Mouse (Mus musculus): ENCODE results near the gene Tbx20. TPM values are rescaled to one million over a fixed set of nuclear protein-coding genes. Genes with fewer than 3 reads are reported as not detected.

The Tbx20 gene
- polyA plus RNA-seq, 1 experiment = not detected

- no peak for TF ChIP-seq CEBPB (IDR thresholded peaks at IDR 0.05; ENCODE audit: low read depth)
- no peak for TF ChIP-seq MAX (IDR thresholded peaks at IDR 0.05)
- TF ChIP-seq USF1 (IDR thresholded peaks at IDR 0.05; ENCODE audit: low read depth) = no peak
- no peak for TF ChIP-seq MYOG (IDR thresholded peaks at IDR 0.05; ENCODE audit: control insufficient read depth, extremely low read depth, insufficient read length)
- TF ChIP-seq FOSL1 (IDR thresholded peaks at IDR 0.05; ENCODE audit: insufficient read depth, low read length, poor library complexity, severe bottlenecking) = no peak
- TF ChIP-seq MYOD1 (IDR thresholded peaks at IDR 0.05; ENCODE audit: control insufficient read depth, insufficient read length, low read depth) = no peak
- TF ChIP-seq CTCF (IDR thresholded peaks at IDR 0.05; ENCODE audit: control insufficient read depth, insufficient read depth, insufficient read length) = no peak
- H3K36me3 ChIP-seq (ENCODE audit: control insufficient read depth, insufficient read depth) = no peaks in the 10 kb centered on the region
- H3K27me3 ChIP-seq (ENCODE audit: control insufficient read depth, insufficient read depth, insufficient read length) = peaks cover 8% of the 10 kb centered on the region
- no peak overlapping the region for H3K4me3 ChIP-seq (ENCODE audit: insufficient read depth, poor library complexity, severe bottlenecking)
- no peaks in the 10 kb centered on the region for H3K79me2 ChIP-seq (ENCODE audit: control insufficient read depth, insufficient read depth)
- H3K79me3 ChIP-seq (ENCODE audit: low read depth) = no peaks in the 10 kb centered on the region
- H3ac ChIP-seq (ENCODE audit: control insufficient read depth, insufficient read length, low read depth) = no peak overlapping the region
These were observed 77.7 kb downstream of the Tbx20 start for GRCm38 (mm10) chr9:24696405-24696778.

- TF ChIP-seq FOSL1 (IDR thresholded peaks at IDR 0.05; ENCODE audit: insufficient read depth, low read length, poor library complexity, severe bottlenecking) (no peak), CTCF (IDR thresholded peaks at IDR 0.05; ENCODE audit: control insufficient read depth, insufficient read depth, insufficient read length) (no peak), MYOG (IDR thresholded peaks at IDR 0.05; ENCODE audit: control insufficient read depth, extremely low read depth, insufficient read length) (no peak), CEBPB (IDR thresholded peaks at IDR 0.05; ENCODE audit: low read depth) (no peak), MYOD1 (IDR thresholded peaks at IDR 0.05; ENCODE audit: control insufficient read depth, insufficient read length, low read depth) (no peak), MAX (IDR thresholded peaks at IDR 0.05) (no peak), USF1 (IDR thresholded peaks at IDR 0.05; ENCODE audit: low read depth) (no peak)
- H3K79me3 ChIP-seq (ENCODE audit: low read depth) = no peaks in the 10 kb centered on the region
- peaks cover 8% of the 10 kb centered on the region for H3K27me3 ChIP-seq (ENCODE audit: control insufficient read depth, insufficient read depth, insufficient read length)
- no peak within 1 kb of the TSS for H3K4me3 ChIP-seq (ENCODE audit: insufficient read depth, poor library complexity, severe bottlenecking)
- H3ac ChIP-seq (ENCODE audit: control insufficient read depth, insufficient read length, low read depth) = no peak within 1 kb of the TSS
- no peaks in the 10 kb centered on the region for H3K36me3 ChIP-seq (ENCODE audit: control insufficient read depth, insufficient read depth)
- H3K79me2 ChIP-seq (ENCODE audit: control insufficient read depth, insufficient read depth) = no peaks in the 10 kb centered on the region
These were observed 78.3 kb downstream of the Tbx20 start, which contains the start of gene Dpy19l2 for GRCm38 (mm10) chr9:24695700-24696404. Gene Dpy19l2 (minus strand): TSS chr9:24696293.

Other genes with a start within 250 kb of the Tbx20 start
- gene Cypt4, start 149.1 kb downstream of the Tbx20 start, polyA plus RNA-seq (2012; fragmentation: generic; extraction: Trizol) = not detected
- not detected for gene Dpy19l2, start 78.0 kb downstream of the Tbx20 start, polyA plus RNA-seq (2012; fragmentation: generic; extraction: Trizol)